Mouse (Mus musculus) heart, postnatal 0 days (tissue): ENCODE results near the gene Snap47.

Experiments
- CTCF ChIP-seq: IDR thresholded peaks from 2 replicates; pipeline ENCODE4 v1.5.1; 2016; ENCODE audit warnings: antibody characterized with exemption, control low read depth, low read depth
- EP300 ChIP-seq: IDR thresholded peaks from 2 replicates; pipeline ENCODE4 v1.6.1; 2016; ENCODE audit warnings: antibody characterized with exemption, low read depth

- TF ChIP-seq CTCF (no peak), EP300 (no peak)
Observed at GRCm38 (mm10) chr11:59397536-59398371, 53.2 kb downstream of the Snap47 start.
